Mouse (Mus musculus) heart, embryonic 11.5 days (tissue): ENCODE results near the gene D1Ertd622e. TPM values are rescaled to one million over a fixed set of nuclear protein-coding genes. Genes with fewer than 3 reads are reported as not detected.

Source experiments
- ATAC-seq: fragments of 200-750 bp; cut with Nextera tagmentation; replicated peaks from 2 replicates; pipeline ENCODE4 v1.8.0; 2017; ENCODE audit warnings: moderate library complexity; ENCODE audit not compliant: insufficient number of reproducible peaks, low FRiP score, low TSS enrichment
- H3K27ac ChIP-seq: fragments of 300-500 bp; sonication (generic); 2 replicates; pipeline ENCODE4 v1.5.1; 2014; ENCODE audit warnings: mild to moderate bottlenecking, low read depth, low read length
- H3K27me3 ChIP-seq: fragments of 300-500 bp; sonication (generic); 2 replicates; pipeline ENCODE4 v1.6.1; 2014; ENCODE audit warnings: mild to moderate bottlenecking, low read length, mixed read lengths; ENCODE audit not compliant: control insufficient read depth, insufficient read depth
- H3K36me3 ChIP-seq: fragments of 300-500 bp; sonication (generic); 2 replicates; pipeline ENCODE4 v1.6.1; 2014; ENCODE audit warnings: mild to moderate bottlenecking, low read length, moderate library complexity, mixed read lengths; ENCODE audit not compliant: control insufficient read depth, insufficient read depth
- H3K4me1 ChIP-seq: fragments of 300-500 bp; sonication (generic); 2 replicates; pipeline ENCODE4 v1.6.1; 2014; ENCODE audit warnings: low read length; ENCODE audit not compliant: control insufficient read depth, insufficient read depth
- H3K4me2 ChIP-seq: fragments of 300-500 bp; sonication (generic); 2 replicates; pipeline ENCODE4 v1.6.1; 2014; ENCODE audit warnings: mild to moderate bottlenecking, moderate library complexity
- H3K4me3 ChIP-seq: fragments of 300-500 bp; sonication (generic); 2 replicates; pipeline ENCODE4 v1.5.1; 2014; ENCODE audit warnings: low read depth, low read length
- H3K9ac ChIP-seq: fragments of 300-500 bp; sonication (generic); 2 replicates; pipeline ENCODE4 v1.6.1; 2014; ENCODE audit warnings: mild to moderate bottlenecking, low read depth, low read length, moderate library complexity
- H3K9me3 ChIP-seq: fragments of 300-500 bp; sonication (generic); replicated peaks from 2 replicates; pipeline ENCODE4 v1.6.1; 2016; ENCODE audit warnings: low read length; ENCODE audit not compliant: control insufficient read depth
- WGBS: fragments of 180-500 bp; shearing (Covaris S2); extraction: QIAGEN DNeasy Blood & Tissue Kit; methylation state at CpG from one replicate; pipeline ENCODE4 v1.1.7; 2014; ENCODE audit not compliant: insufficient replicate concordance; 5-methylcytosine and 5-hydroxymethylcytosine counted together
- polyA plus RNA-seq: library from polyadenylated mRNA; unstranded; fragments of >200 nt; fragmentation: Nextera tagmentation; extraction: Ambion mirVana; gene quantifications from 2 replicates; pipeline ENCODE4 v1.2.1, GENCODE M21; 2014

The D1Ertd622e gene
- polyA plus RNA-seq, 1 experiment from 2014 or later = 11.3 TPM

- 83% methylated on average over 3 of the region's 3 CpGs for WGBS
- Histone ChIP-seq H3K27ac (no peak overlapping the region), H3K27me3 (no peaks in the 10 kb centered on the region), H3K9me3 (no peaks in the 10 kb centered on the region), H3K4me2 (no peak overlapping the region), H3K4me3 (no peak overlapping the region), H3K36me3 (no peaks in the 10 kb centered on the region), H3K9ac (no peak overlapping the region), H3K4me1 (no peaks in the 10 kb centered on the region)
- no peak for ATAC-seq
Observed at GRCm38 (mm10) chr1:97562867-97563266, 99.0 kb downstream of the D1Ertd622e start.

Other genes starting within 250 kb of the D1Ertd622e start
- 12.5 and 16.7 TPM in 2 replicates for gene Gin1, start 108.1 kb upstream of the D1Ertd622e start, polyA plus RNA-seq
- gene Ppip5k2, start 108.3 kb upstream of the D1Ertd622e start, polyA plus RNA-seq = 33.2 and 37.4 TPM in 2 replicates